Mouse (Mus musculus) intestine, embryonic 14.5 days (tissue): ENCODE results near the gene Fam166b. TPM values are rescaled to one million over a fixed set of nuclear protein-coding genes. Genes with fewer than 3 reads are reported as not detected.

Experiments
- ATAC-seq: fragments of 200-750 bp; cut with Nextera tagmentation; replicated peaks from 2 replicates; pipeline ENCODE4 v1.8.0; 2017; ENCODE audit warnings: low read depth, moderate number of reproducible peaks, moderate TSS enrichment, moderate library complexity; ENCODE audit not compliant: low FRiP score, low TSS enrichment
- DNase-seq: peaks from one replicate; pipeline ENCODE4 v3.0.0-alpha.2; 2018; ENCODE audit warnings: low spot score
- H3K27ac ChIP-seq: fragments of 300-500 bp; sonication (generic); 2 replicates; pipeline ENCODE4 v1.5.1; 2014; ENCODE audit warnings: low read depth, mild to moderate bottlenecking, control low read depth
- H3K27me3 ChIP-seq: fragments of 300-500 bp; sonication (generic); replicated peaks from 2 replicates; pipeline ENCODE4 v1.6.1; 2014; ENCODE audit warnings: low read length, control low read depth; ENCODE audit not compliant: control insufficient read depth, insufficient read depth
- H3K36me3 ChIP-seq: fragments of 300-500 bp; sonication (generic); 2 replicates; pipeline ENCODE4 v1.6.1; 2014; ENCODE audit warnings: low read length, control low read depth; ENCODE audit not compliant: control insufficient read depth, insufficient read depth
- H3K4me1 ChIP-seq: fragments of 300-500 bp; sonication (generic); replicated peaks from 2 replicates; pipeline ENCODE4 v1.6.1; 2014; ENCODE audit warnings: low read length, control low read depth, mixed read lengths; ENCODE audit not compliant: control insufficient read depth, insufficient read depth
- H3K4me2 ChIP-seq: fragments of 300-500 bp; sonication (generic); 2 replicates; pipeline ENCODE4 v1.6.1; 2014; ENCODE audit warnings: low read length
- H3K4me3 ChIP-seq: fragments of 300-500 bp; sonication (generic); 2 replicates; pipeline ENCODE4 v1.5.1; 2014; ENCODE audit warnings: low read depth, low read length, control low read depth, mixed read lengths
- H3K9ac ChIP-seq: fragments of 300-500 bp; sonication (generic); 2 replicates; pipeline ENCODE4 v1.6.1; 2014; ENCODE audit warnings: mild to moderate bottlenecking, low read length
- H3K9me3 ChIP-seq: fragments of 300-500 bp; sonication (generic); 2 replicates; pipeline ENCODE4 v1.6.1; 2016; ENCODE audit warnings: low read length, control low read depth; ENCODE audit not compliant: control insufficient read depth
- WGBS: fragments of 180-500 bp; shearing (Covaris S2); extraction: QIAGEN DNeasy Blood & Tissue Kit; methylation state at CpG from one replicate; pipeline ENCODE4 v1.1.7; 2014; 5-methylcytosine and 5-hydroxymethylcytosine counted together
- polyA plus RNA-seq: library from polyadenylated mRNA; unstranded; fragments of >200 nt; fragmentation: Nextera tagmentation; extraction: Ambion mirVana; gene quantifications from 2 replicates; pipeline ENCODE4 v1.2.1, GENCODE M21; 2014

Fam166b gene
- 0.18 TPM in 1 of 2 replicates, not detected in the other for polyA plus RNA-seq

DNA sequence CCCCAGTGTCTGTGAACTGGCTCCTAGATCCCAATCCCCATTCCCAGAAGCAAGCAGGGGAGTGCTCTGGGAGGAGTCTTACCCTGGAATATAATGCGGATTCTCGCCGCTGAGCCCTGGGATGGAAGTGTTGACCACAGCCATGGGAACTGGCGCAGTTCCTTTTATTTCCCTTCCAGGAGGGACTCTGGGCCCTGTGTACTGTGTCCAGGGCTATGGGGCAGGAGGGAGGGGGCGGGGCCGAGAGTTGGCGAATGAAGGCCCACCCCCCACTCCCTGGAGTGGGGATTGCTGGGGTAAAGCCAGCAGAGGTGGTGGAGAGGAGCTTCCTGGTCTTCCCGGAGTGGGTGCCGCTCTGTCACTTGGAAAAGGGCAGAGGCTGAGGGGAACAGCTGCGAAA, at the start of gene Fam166b:
Gene Fam166b, minus strand, starts transcription at position 189 of the 400 bp plus-strand sequence.
- peak within 1 kb of the TSS; percentile 36 for H3K4me2 ChIP-seq
- H3K4me3 ChIP-seq: no peak within 1 kb of the TSS
- DNase-seq: no peak
- no peak within 1 kb of the TSS for H3K27ac ChIP-seq
- ATAC-seq: 0 out of 2 replicates have a peak, but pooled peaks have one; percentile 17
- H3K9me3 ChIP-seq: no peaks in the 10 kb centered on the region
- WGBS: 9% methylated on average over 10 of the region's 10 CpGs
- H3K9ac ChIP-seq: 0 out of 2 replicates have a peak within 1 kb of the TSS, but pooled peaks have one; percentile 23
- peaks cover 31% of the 10 kb centered on the region for H3K36me3 ChIP-seq
- H3K27me3 ChIP-seq: peaks cover 24% of the 10 kb centered on the region
- H3K4me1 ChIP-seq: peaks cover 8% of the 10 kb centered on the region

GRCm38 (mm10) chr4:43478534-43478858, 49.6 kb upstream of the Fam166b start:
- Histone ChIP-seq H3K36me3 (no peaks in the 10 kb centered on the region), H3K4me1 (peaks cover 3% of the 10 kb centered on the region; the same call in 1 of the 2 replicates), H3K9ac (no peak overlapping the region), H3K4me2 (peak overlapping the region; percentile 47), H3K4me3 (peak overlapping the region; percentile 22; the same call in 1 of the 2 replicates), H3K9me3 (no peaks in the 10 kb centered on the region), H3K27ac (peak overlapping the region; percentile 38; the same call in 1 of the 2 replicates), H3K27me3 (no peaks in the 10 kb centered on the region)
- DNase-seq: no peak
- WGBS: 43% methylated on average over 8 of the region's 8 CpGs
- ATAC-seq: no peak

DNA sequence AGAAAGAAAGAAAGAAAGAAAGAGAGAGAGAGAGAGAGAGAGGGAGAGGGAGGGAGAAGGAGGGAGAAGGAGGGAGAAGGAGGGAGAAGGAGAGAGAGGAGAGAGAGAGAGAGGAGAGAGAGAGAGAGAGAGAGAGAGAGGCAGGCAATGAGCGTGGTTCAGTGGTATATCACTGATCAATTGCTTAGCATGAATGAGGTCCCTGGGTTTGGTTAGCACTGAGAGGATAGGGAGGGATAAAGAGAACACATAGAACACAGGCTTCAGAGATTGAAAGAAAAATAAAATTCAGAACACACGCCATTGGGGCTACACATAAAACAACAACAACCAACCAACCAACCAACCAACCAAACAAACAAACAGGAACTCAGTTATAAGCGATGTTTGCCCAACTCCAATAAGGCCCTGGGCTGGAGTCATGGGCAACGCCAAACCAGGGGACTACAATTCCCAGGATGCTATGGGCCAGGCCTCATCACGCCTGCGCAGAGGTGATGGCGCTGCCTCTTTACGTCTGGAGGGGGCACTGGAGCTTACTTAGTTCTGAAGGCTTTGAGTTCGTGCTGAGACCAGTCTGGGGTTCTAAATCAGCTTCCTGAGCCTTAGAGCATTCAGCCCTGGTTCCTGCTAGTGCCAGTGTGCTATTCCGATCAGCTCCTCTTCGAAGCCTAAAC, 49.1 kb upstream of the Fam166b start:
- Histone ChIP-seq H3K9ac (no peak overlapping the region), H3K9me3 (no peaks in the 10 kb centered on the region), H3K4me1 (peaks cover 3% of the 10 kb centered on the region; the same call in 1 of the 2 replicates), H3K27me3 (no peaks in the 10 kb centered on the region), H3K4me2 (peak overlapping the region; percentile 47), H3K27ac (peak overlapping the region; percentile 38; the same call in 1 of the 2 replicates), H3K4me3 (peak overlapping the region; percentile 22; the same call in 1 of the 2 replicates), H3K36me3 (no peaks in the 10 kb centered on the region)
- peak; percentile 80 for DNase-seq
- peak; percentile 86 for ATAC-seq
- WGBS: 22% methylated on average over 11 of the region's 11 CpGs

- H3K27ac ChIP-seq: no peak overlapping the region
- H3K4me3 ChIP-seq: no peak overlapping the region
- H3K36me3 ChIP-seq: no peaks in the 10 kb centered on the region
- no peak overlapping the region for H3K9ac ChIP-seq
- no peak overlapping the region for H3K4me2 ChIP-seq
- no peak for ATAC-seq
- no peaks in the 10 kb centered on the region for H3K9me3 ChIP-seq
- no peaks in the 10 kb centered on the region for H3K27me3 ChIP-seq
- H3K4me1 ChIP-seq: peaks cover 3% of the 10 kb centered on the region; the same call in 1 of the 2 replicates
- DNase-seq: no peak
- 77% methylated on average over 6 of the region's 6 CpGs for WGBS
These were observed 47.7 kb upstream of the Fam166b start for GRCm38 (mm10) chr4:43476604-43477003.

- Histone ChIP-seq H3K4me1 (0 out of 2 replicates have a peak, but pooled peaks cover 3% of the 10 kb centered on the region), H3K36me3 (no peaks in the 10 kb centered on the region), H3K27me3 (no peaks in the 10 kb centered on the region), H3K9ac (no peak overlapping the region), H3K9me3 (no peaks in the 10 kb centered on the region), H3K4me3 (no peak overlapping the region), H3K27ac (no peak overlapping the region), H3K4me2 (no peak overlapping the region)
- ATAC-seq (no peak), DNase-seq (no peak)
- WGBS: 77% methylated on average over 1 of the region's 1 CpGs
These were observed 44.7 kb upstream of the Fam166b start for GRCm38 (mm10) chr4:43473636-43474035.

GRCm38 (mm10) chr4:43470301-43470700, 41.4 kb upstream of the Fam166b start:
- Histone ChIP-seq H3K27ac (no peak overlapping the region), H3K27me3 (no peaks in the 10 kb centered on the region), H3K9me3 (no peaks in the 10 kb centered on the region), H3K36me3 (no peaks in the 10 kb centered on the region), H3K9ac (no peak overlapping the region), H3K4me3 (no peak overlapping the region), H3K4me1 (no peaks in the 10 kb centered on the region), H3K4me2 (no peak overlapping the region)
- WGBS: 90% methylated on average over 10 of the region's 10 CpGs
- no peak for ATAC-seq
- no peak for DNase-seq

- ATAC-seq: no peak
- 88% methylated on average over 7 of the region's 7 CpGs for WGBS
- H3K9me3 ChIP-seq: no peaks in the 10 kb centered on the region
These were observed 37.9 kb upstream of the Fam166b start for GRCm38 (mm10) chr4:43466872-43467271.

DNA sequence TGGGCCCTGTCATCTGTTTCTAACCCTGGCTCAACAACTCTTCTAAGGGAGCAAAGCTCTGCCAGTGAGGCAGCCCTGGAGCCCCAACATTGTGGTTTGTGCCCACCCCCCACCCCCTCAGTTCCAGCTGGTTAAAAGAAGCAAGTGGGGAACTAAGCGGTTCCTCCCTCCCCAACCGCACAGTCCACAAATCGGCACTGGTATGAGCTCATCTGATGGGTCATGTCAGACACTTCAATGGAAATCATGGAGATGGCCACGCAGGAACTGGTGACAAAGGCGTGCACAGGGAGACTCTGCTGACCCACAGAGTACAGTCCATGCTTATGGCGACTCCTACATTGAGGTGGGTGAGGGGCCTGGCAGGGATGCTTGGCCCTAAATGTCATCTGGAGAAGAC, 37.0 kb upstream of the Fam166b start:
- 83% methylated on average over 6 of the region's 6 CpGs for WGBS
- H3K27ac ChIP-seq: no peak overlapping the region
- no peak for ATAC-seq

More at GRCm38 (mm10) chr4:43466872-43467271, 37.9 kb upstream of the Fam166b start:
- no peak overlapping the region for H3K4me3 ChIP-seq
- H3K4me1 ChIP-seq: no peaks in the 10 kb centered on the region
- no peak overlapping the region for H3K27ac ChIP-seq
- H3K36me3 ChIP-seq: no peaks in the 10 kb centered on the region
- no peak overlapping the region for H3K4me2 ChIP-seq
- DNase-seq: no peak
- H3K9ac ChIP-seq: no peak overlapping the region
- no peaks in the 10 kb centered on the region for H3K27me3 ChIP-seq

DNA sequence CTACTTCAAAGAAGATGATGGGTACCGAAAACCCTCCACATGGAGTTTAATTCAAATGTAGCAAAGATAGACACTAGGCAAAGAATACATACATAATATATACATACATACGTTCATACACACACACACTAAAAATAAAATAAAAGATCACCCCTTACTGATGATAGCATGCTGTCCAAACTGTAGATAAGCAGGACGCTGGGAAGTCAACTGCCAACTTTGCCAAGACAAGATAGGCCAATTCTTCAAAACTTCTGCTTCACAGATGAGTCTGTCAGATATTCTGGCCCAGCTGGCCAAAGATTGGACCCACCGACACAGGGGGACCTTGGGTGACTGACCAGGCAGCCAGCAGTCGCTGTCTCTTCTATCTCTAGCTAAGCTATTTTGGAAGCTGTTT, 34.2 kb upstream of the Fam166b start:
- no peak overlapping the region for H3K4me2 ChIP-seq
- no peak for DNase-seq
- no peaks in the 10 kb centered on the region for H3K4me1 ChIP-seq
- no peak overlapping the region for H3K4me3 ChIP-seq
- 91% methylated on average over 5 of the region's 5 CpGs for WGBS
- no peaks in the 10 kb centered on the region for H3K36me3 ChIP-seq
- ATAC-seq: no peak
- no peak overlapping the region for H3K9ac ChIP-seq
- no peaks in the 10 kb centered on the region for H3K9me3 ChIP-seq
- H3K27me3 ChIP-seq: no peaks in the 10 kb centered on the region
- no peak overlapping the region for H3K27ac ChIP-seq

More for the DNA sequence above, 37.0 kb upstream of the Fam166b start:
- Histone ChIP-seq H3K4me1 (no peaks in the 10 kb centered on the region), H3K9ac (no peak overlapping the region), H3K9me3 (no peaks in the 10 kb centered on the region), H3K4me3 (no peak overlapping the region), H3K27me3 (no peaks in the 10 kb centered on the region), H3K4me2 (no peak overlapping the region), H3K36me3 (no peaks in the 10 kb centered on the region)
- no peak for DNase-seq
